Mouse (Mus musculus): ENCODE results near the gene Zfp275. TPM values are rescaled to one million over a fixed set of nuclear protein-coding genes. Genes with fewer than 3 reads are reported as not detected.

Gene Zfp275
- polyA plus RNA-seq, 2 experiments from 2014 or later = 11.1 to 11.4 TPM

Other genes starting within 250 kb of the Zfp275 start
- gene Xlr3a, start 245.5 kb upstream of the Zfp275 start, polyA plus RNA-seq (2017; shearing (Covaris generic)) = under 1 TPM in 1 of 2 experiments, not detected in 1; 0.79 TPM
- not detected for gene Gm14685, start 225.6 kb upstream of the Zfp275 start, polyA plus RNA-seq (2017; shearing (Covaris generic))
- not detected for gene Xlr5b, start 193.8 kb upstream of the Zfp275 start, polyA plus RNA-seq (2017; shearing (Covaris generic))
- not detected for gene DXBay18, start 193.2 kb upstream of the Zfp275 start, polyA plus RNA-seq (2017; shearing (Covaris generic))
- not detected for gene Spin2d, start 165.6 kb upstream of the Zfp275 start, polyA plus RNA-seq (2017; shearing (Covaris generic))
- gene Xlr3b, start 150.4 kb upstream of the Zfp275 start, polyA plus RNA-seq (2017; shearing (Covaris generic)) = 10 to 100 TPM; 12.5 to 22.5 TPM
- gene Xlr4b, start 128.3 kb upstream of the Zfp275 start, polyA plus RNA-seq (2017; shearing (Covaris generic)) = 100 to 1,000 TPM; 164 to 182 TPM
- 1 to 10 TPM in 1 of 2 experiments, under 1 TPM in 1; 0.47 to 1.6 TPM for gene F8a, start 114.3 kb upstream of the Zfp275 start, polyA plus RNA-seq (2017; shearing (Covaris generic))
- 100 to 1,000 TPM; 102 to 135 TPM for gene Xlr4c, start 99.5 kb upstream of the Zfp275 start, polyA plus RNA-seq (2017; shearing (Covaris generic))
- gene Xlr3c, start 77.2 kb upstream of the Zfp275 start, polyA plus RNA-seq (2017; shearing (Covaris generic)) = not detected
- gene Xlr5a, start 49.6 kb upstream of the Zfp275 start, polyA plus RNA-seq (2017; shearing (Covaris generic)) = not detected
- gene Xlr5c, start 49.6 kb upstream of the Zfp275 start, polyA plus RNA-seq (2017; shearing (Covaris generic)) = under 1 TPM in 1 of 2 experiments, not detected in 1; 0.26 TPM
- not detected for gene Gm45015, start 5.8 kb upstream of the Zfp275 start, polyA plus RNA-seq (2017; shearing (Covaris generic))
- gene Gm18336, start 56.1 kb downstream of the Zfp275 start, polyA plus RNA-seq (2017; shearing (Covaris generic)) = not detected
- under 1 TPM in 1 of 2 experiments, not detected in 1; 0.27 TPM for gene Zfp92, start 68.5 kb downstream of the Zfp275 start, polyA plus RNA-seq (2017; shearing (Covaris generic))
- gene Trex2, start 92.7 kb downstream of the Zfp275 start, polyA plus RNA-seq (2017; shearing (Covaris generic)) = not detected
- 10 to 100 TPM; 23.5 to 27.7 TPM for gene Haus7, start 116.4 kb downstream of the Zfp275 start, polyA plus RNA-seq (2017; shearing (Covaris generic))
- not detected for gene Bgn, start 141.0 kb downstream of the Zfp275 start, polyA plus RNA-seq (2017; shearing (Covaris generic))
- gene Atp2b3, start 160.5 kb downstream of the Zfp275 start, polyA plus RNA-seq (2017; shearing (Covaris generic)) = not detected

Measured in CD4-positive, CD25-positive, alpha-beta regulatory T cell, adult 4 months (primary cell).